Mouse (Mus musculus) forebrain, embryonic 14.5 days (tissue): ENCODE measurements around the gene Gm10577. TPM values are rescaled to one million over a fixed set of nuclear protein-coding genes. Genes with fewer than 3 reads are reported as not detected.

Experiments
- ATAC-seq: fragments of 200-750 bp; cut with Nextera tagmentation; 2 replicates; pipeline ENCODE4 v1.8.0; 2017; ENCODE audit warnings: mild to moderate bottlenecking, moderate library complexity
- DNase-seq: peaks from one replicate; pipeline ENCODE4 v3.0.0-alpha.2; 2015; ENCODE audit warnings: low spot score
- H3K27ac ChIP-seq: fragments of 300-500 bp; sonication (generic); 2 replicates; pipeline ENCODE4 v1.5.1; 2014; ENCODE audit warnings: low read depth, mild to moderate bottlenecking, control low read depth, low read length, moderate library complexity
- H3K27me3 ChIP-seq: fragments of 300-500 bp; sonication (generic); replicated peaks from 2 replicates; pipeline ENCODE4 v1.6.1; 2014; ENCODE audit warnings: low read length, control low read depth, mixed read lengths; ENCODE audit not compliant: control insufficient read depth, insufficient read depth
- H3K36me3 ChIP-seq: fragments of 300-500 bp; sonication (generic); 2 replicates; pipeline ENCODE4 v1.6.1; 2014; ENCODE audit warnings: low read length, control low read depth; ENCODE audit not compliant: control insufficient read depth, insufficient read depth
- H3K4me1 ChIP-seq: fragments of 300-500 bp; sonication (generic); 2 replicates; pipeline ENCODE4 v1.6.1; 2014; ENCODE audit warnings: antibody characterized with exemption, low read length, control low read depth; ENCODE audit not compliant: control insufficient read depth, insufficient read depth
- H3K4me2 ChIP-seq: fragments of 300-500 bp; sonication (generic); 2 replicates; pipeline ENCODE4 v1.6.1; 2014; ENCODE audit warnings: mild to moderate bottlenecking, control low read depth, low read length
- H3K4me3 ChIP-seq: fragments of 300-500 bp; sonication (generic); 2 replicates; pipeline ENCODE4 v1.5.1; 2014; ENCODE audit warnings: low read depth, low read length, control low read depth
- H3K9ac ChIP-seq: fragments of 300-500 bp; sonication (generic); 2 replicates; pipeline ENCODE4 v1.6.1; 2014; ENCODE audit warnings: mild to moderate bottlenecking, low read length, control low read depth, moderate library complexity
- H3K9me3 ChIP-seq: fragments of 300-500 bp; sonication (generic); replicated peaks from 2 replicates; pipeline ENCODE4 v1.6.1; 2016; ENCODE audit warnings: low read length, control low read depth, mixed read lengths; ENCODE audit not compliant: control insufficient read depth
- WGBS: fragments of 180-500 bp; shearing (Covaris S2); extraction: QIAGEN DNeasy Blood & Tissue Kit; methylation state at CpG from one replicate; pipeline ENCODE4 v1.1.7; 2014; 5-methylcytosine and 5-hydroxymethylcytosine counted together
- polyA plus RNA-seq: library from polyadenylated mRNA; unstranded; fragments of >200 nt; fragmentation: Nextera tagmentation; extraction: Ambion mirVana; gene quantifications from 2 replicates; pipeline ENCODE4 v1.2.1, GENCODE M21; 2014

The Gm10577 gene
- polyA plus RNA-seq, 1 experiment from 2014 or later, result not detected

DNA sequence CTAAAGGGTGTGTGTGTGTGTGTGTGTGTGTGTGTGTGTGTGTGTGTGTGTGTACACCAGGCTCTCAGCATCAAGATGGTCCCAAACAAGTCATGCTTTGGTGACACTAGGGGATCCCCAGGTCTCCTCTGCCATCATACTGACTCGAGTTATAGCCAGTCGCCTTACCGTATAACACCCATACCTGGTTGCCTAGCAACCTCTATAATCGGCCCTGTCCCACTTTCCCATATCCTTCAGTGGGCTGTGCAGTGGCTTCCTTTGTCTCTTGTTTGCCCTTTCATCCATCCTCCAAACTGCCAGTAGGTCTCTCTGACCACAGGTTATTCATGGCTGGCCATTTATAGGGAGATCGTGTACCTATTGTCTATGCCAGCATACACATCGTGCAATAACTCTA, 19.4 kb downstream of the Gm10577 start:
- no peak overlapping the region for H3K9ac ChIP-seq
- DNase-seq (no peak), ATAC-seq (no peak)
- 78% methylated on average over 6 of the region's 6 CpGs for WGBS
- H3K9me3 ChIP-seq, result no peaks in the 10 kb centered on the region
- H3K36me3 ChIP-seq, result peaks cover 24% of the 10 kb centered on the region
- H3K4me1 ChIP-seq, result no peaks in the 10 kb centered on the region
- no peaks in the 10 kb centered on the region for H3K27me3 ChIP-seq
- H3K4me2 ChIP-seq, result no peak overlapping the region
- H3K4me3 ChIP-seq, result no peak overlapping the region
- no peak overlapping the region for H3K27ac ChIP-seq

DNA sequence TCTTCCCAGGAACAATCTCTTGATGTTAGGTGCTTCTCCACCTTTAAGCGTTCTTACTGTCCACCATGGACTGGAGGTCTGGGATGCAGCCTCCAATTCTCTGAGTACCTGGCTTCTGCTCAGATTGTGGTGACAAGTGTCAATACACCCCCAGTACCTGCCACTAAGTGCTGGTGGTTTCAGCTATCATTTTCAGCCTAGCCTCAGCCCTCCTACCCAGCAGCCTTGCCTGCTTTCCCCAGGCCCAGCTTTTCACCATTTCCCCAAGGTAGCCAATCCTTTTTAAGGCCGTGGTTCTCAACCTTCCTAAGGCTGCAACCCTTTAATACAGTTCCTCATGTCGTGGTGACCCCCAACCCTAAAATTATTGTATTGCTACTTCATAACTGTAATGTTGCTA, 19.9 kb downstream of the Gm10577 start:
- Histone ChIP-seq H3K27ac (no peak overlapping the region), H3K36me3 (peaks cover 22% of the 10 kb centered on the region), H3K9ac (no peak overlapping the region), H3K4me3 (no peak overlapping the region), H3K4me2 (no peak overlapping the region), H3K4me1 (no peaks in the 10 kb centered on the region), H3K9me3 (no peaks in the 10 kb centered on the region), H3K27me3 (no peaks in the 10 kb centered on the region)
- 92% methylated on average over 3 of the region's 3 CpGs for WGBS
- ATAC-seq (no peak), DNase-seq (no peak)

DNA sequence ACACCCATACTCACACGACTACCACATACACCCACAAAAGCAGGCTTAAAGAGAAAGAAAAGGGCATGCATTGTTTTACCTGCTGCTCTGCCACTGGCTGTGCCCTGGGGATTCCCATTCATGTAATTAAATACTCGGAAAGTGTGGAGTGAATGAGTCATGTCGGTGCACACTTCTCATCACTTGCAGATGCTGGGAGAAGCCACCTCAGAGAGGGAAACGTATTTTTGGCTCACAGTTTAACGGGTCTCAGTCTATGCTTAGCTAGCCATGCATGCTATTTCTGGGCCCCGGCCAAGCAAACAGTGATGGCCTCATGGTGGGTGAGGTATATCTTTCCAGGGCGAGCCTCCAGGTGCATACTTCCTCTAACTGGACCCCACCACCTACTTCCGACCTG, 21.6 kb downstream of the Gm10577 start:
- no peak overlapping the region for H3K27ac ChIP-seq
- WGBS, result 72% methylated on average over 8 of the region's 8 CpGs
- H3K4me3 ChIP-seq, result no peak overlapping the region
- H3K4me2 ChIP-seq, result no peak overlapping the region
- no peaks in the 10 kb centered on the region for H3K4me1 ChIP-seq
- no peaks in the 10 kb centered on the region for H3K27me3 ChIP-seq
- DNase-seq, result no peak
- no peaks in the 10 kb centered on the region for H3K9me3 ChIP-seq
- no peak for ATAC-seq
- peaks cover 35% of the 10 kb centered on the region for H3K36me3 ChIP-seq
- H3K9ac ChIP-seq, result no peak overlapping the region

DNA sequence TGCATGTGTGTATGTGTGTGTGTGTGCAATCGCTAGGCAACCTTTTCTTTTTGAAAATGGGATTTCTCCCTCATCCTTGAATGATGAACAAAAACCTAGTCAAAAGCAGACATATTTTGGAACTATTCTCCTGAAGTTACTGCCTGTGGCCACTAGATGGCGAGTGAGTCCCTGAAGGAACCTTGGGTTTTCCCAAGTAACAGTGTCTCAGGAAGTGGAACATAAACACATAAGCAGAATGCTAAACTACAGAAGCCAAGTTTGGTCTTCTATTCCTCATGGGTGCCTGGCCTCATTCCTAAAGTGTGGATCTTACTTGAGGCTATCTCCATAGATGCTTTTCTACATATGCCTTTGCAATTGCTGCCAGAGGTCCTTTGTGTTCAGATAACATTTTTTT, 22.4 kb downstream of the Gm10577 start:
- no peaks in the 10 kb centered on the region for H3K27me3 ChIP-seq
- no peak overlapping the region for H3K4me2 ChIP-seq
- H3K9ac ChIP-seq, result no peak overlapping the region
- peaks cover 34% of the 10 kb centered on the region for H3K36me3 ChIP-seq
- 16% methylated on average over 2 of the region's 2 CpGs for WGBS
- H3K9me3 ChIP-seq, result no peaks in the 10 kb centered on the region
- DNase-seq (peak; percentile 87), ATAC-seq (no peak)
- H3K4me3 ChIP-seq, result no peak overlapping the region
- no peaks in the 10 kb centered on the region for H3K4me1 ChIP-seq
- no peak overlapping the region for H3K27ac ChIP-seq

DNA sequence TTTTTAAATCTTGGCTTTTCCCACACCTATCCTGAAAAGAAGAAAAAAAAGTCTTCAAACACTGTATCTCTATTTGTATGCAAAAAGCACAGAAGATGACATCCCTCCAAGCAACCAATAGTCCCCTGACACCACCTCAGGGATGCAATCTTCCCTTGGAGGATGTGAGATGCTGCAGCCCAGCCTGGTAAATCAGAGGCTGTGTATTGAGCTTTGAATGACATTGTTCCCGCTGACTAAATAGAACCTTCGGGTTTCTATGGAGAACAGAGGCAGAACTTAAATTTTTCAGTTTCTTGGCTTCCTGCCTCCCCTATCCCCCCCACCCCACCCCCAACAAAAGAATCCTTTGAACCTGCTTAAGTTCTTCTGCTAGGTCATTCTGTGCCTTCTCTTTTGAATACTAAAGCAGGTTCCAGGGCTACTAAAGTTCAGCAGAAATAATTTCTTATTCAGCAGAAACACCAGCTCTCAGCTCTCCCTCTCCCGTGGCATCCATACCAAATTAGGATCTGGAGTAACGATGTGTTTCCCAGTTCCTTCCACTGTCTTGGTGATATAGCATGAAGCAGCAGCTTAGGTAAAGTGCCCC, 24.3 kb downstream of the Gm10577 start:
- DNase-seq, result no peak
- 23% methylated on average over 4 of the region's 4 CpGs for WGBS
- Histone ChIP-seq H3K36me3 (peaks cover 42% of the 10 kb centered on the region), H3K27me3 (no peaks in the 10 kb centered on the region), H3K4me3 (no peak overlapping the region), H3K9ac (no peak overlapping the region), H3K4me1 (no peaks in the 10 kb centered on the region), H3K27ac (no peak overlapping the region), H3K9me3 (no peaks in the 10 kb centered on the region), H3K4me2 (no peak overlapping the region)
- no peak; the same call in 1 of the 2 replicates for ATAC-seq

DNA sequence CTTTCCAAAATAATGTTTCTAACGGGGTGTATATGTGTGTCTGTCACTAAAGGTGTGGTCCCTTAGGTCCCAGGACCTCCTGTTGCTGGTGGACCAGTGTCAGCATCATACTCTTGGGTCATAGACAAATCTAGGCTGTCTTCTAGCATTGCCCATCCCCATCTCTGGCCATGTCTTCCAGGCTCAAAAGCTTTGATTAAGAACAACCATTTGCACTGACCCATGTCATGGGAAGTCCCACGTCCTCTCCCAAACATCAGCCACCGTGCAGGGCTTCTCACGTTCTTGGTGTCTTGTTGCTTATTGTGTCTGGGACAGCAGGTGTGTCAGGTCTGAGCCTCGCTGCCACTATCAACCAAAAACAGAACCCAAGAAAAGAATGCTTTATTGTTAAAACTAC, 24.9 kb downstream of the Gm10577 start:
- no peaks in the 10 kb centered on the region for H3K9me3 ChIP-seq
- no peak overlapping the region for H3K27ac ChIP-seq
- H3K4me2 ChIP-seq, result no peak overlapping the region
- no peaks in the 10 kb centered on the region for H3K27me3 ChIP-seq
- H3K4me3 ChIP-seq, result no peak overlapping the region
- WGBS, result 81% methylated on average over 5 of the region's 5 CpGs
- peaks cover 43% of the 10 kb centered on the region for H3K36me3 ChIP-seq
- ATAC-seq (no peak), DNase-seq (no peak)
- H3K9ac ChIP-seq, result no peak overlapping the region
- H3K4me1 ChIP-seq, result peaks cover 3% of the 10 kb centered on the region; the same call in 1 of the 2 replicates

DNA sequence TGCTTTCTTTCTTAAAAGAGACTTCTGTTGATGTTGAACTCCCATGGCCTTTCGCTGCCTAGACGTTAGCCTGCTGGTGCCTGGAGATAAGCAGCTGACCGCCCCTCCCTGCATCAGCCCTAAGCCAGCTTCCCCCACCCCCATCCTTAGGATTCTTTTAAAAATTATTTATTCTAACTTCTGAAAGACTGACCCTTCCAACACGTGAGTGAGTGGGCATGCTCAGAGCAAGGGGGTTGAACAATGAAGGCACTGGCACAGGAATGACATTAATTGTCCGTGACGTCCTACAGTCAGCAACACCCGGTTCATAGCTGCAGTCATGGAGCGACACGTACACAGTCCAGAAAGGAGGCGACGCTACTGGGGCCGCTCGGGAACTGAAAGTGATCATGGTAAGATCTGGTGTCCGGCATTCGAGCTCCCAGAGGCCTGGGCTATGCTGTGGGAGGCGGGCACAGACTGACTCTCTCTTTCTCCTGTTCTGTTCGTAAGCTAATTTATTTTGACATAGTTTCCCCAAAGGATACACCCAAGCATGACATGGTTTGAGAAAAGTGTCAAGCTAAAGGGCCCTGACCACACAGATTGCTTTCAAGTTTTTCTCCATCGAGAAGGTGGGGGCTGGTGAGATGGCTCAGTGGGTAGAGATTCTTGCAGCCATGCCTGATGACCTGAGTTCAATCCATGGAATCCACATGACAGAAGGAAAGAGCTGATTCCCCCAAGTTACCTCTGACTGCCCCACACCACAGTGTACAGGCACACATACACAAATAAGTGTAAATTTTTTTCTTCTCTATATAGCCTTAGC, 25.8 kb downstream of the Gm10577 start:
- ATAC-seq, result no peak
- Histone ChIP-seq H3K9me3 (no peaks in the 10 kb centered on the region), H3K36me3 (peaks cover 50% of the 10 kb centered on the region), H3K27me3 (no peaks in the 10 kb centered on the region), H3K4me3 (no peak overlapping the region), H3K4me2 (no peak overlapping the region), H3K27ac (no peak overlapping the region), H3K9ac (no peak overlapping the region), H3K4me1 (peaks cover 6% of the 10 kb centered on the region; the same call in 1 of the 2 replicates)
- 81% methylated on average over 18 of the region's 18 CpGs for WGBS
- DNase-seq, result no peak

DNA sequence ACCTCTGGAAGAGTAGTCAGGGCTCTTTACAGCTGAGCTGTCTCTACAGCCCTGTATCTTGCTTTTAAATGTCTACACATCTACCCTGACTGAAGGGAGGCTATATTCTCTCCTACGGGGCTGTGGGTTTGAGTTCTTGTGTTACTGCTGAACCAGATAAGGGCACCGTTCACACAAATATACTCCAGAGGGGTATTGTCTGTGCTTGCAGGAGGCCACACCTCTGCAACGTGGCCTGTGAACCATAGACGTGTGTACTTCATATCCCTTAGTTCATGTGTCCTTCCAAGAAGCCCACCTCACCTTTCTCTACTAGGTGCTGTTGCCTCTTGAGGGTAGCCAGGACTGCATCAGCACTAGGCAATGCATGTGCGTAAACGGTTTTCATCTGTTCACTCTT, 28.4 kb downstream of the Gm10577 start:
- WGBS, result 96% methylated on average over 6 of the region's 6 CpGs
- ATAC-seq, result no peak
- no peak overlapping the region for H3K27ac ChIP-seq
- DNase-seq, result no peak
- H3K27me3 ChIP-seq, result no peaks in the 10 kb centered on the region
- H3K9me3 ChIP-seq, result no peaks in the 10 kb centered on the region
- H3K36me3 ChIP-seq, result peaks cover 65% of the 10 kb centered on the region
- no peak overlapping the region for H3K9ac ChIP-seq
- no peak overlapping the region for H3K4me3 ChIP-seq
- peaks cover 6% of the 10 kb centered on the region; the same call in 1 of the 2 replicates for H3K4me1 ChIP-seq
- H3K4me2 ChIP-seq, result no peak overlapping the region

DNA sequence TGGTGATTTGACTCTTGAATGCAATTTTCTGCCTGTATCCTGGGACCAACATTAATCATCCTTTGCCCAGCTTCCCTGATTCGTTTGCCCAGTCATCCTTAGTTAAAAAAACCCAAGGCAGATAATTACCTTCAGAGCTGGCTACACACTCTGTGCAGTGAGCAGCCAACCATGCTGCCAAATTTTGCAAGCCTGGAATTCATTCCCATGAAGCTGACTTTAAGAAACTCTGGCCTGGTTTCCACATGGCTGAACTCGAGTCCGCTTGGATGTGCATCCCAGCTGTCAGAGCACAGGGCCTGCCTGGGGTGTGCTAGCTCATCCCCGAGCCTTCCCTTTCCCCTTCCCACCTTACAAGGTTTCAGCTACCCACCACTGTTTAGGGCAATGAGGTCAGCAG, 29.5 kb downstream of the Gm10577 start:
- Histone ChIP-seq H3K36me3 (peaks cover 69% of the 10 kb centered on the region), H3K4me3 (no peak overlapping the region)

More for the DNA sequence above, 29.5 kb downstream of the Gm10577 start:
- H3K4me2 ChIP-seq, result no peak overlapping the region
- peaks cover 6% of the 10 kb centered on the region; the same call in 1 of the 2 replicates for H3K4me1 ChIP-seq
- H3K27me3 ChIP-seq, result no peaks in the 10 kb centered on the region
- H3K9ac ChIP-seq, result no peak overlapping the region
- peak; percentile 61 for DNase-seq
- no peak overlapping the region for H3K27ac ChIP-seq
- H3K9me3 ChIP-seq, result no peaks in the 10 kb centered on the region
- peak; percentile 33; the same call in 1 of the 2 replicates for ATAC-seq
- 42% methylated on average over 4 of the region's 4 CpGs for WGBS
